Mouse (Mus musculus) heart, postnatal 0 days (tissue): ENCODE measurements around the gene Rnf5. TPM values are rescaled to one million over a fixed set of nuclear protein-coding genes. Genes with fewer than 3 reads are reported as not detected.
A peak's percentile ranks its signal among the peaks of the same experiment; 100 is the strongest.

Source experiments
- ATAC-seq: fragments of 200-750 bp; cut with Nextera tagmentation; 2 replicates; pipeline ENCODE4 v1.8.0; 2017; ENCODE audit warnings: low read depth, moderate number of reproducible peaks, moderate library complexity; ENCODE audit not compliant: insufficient read depth
- DNase-seq: peaks from one replicate; pipeline ENCODE4 v3.0.0-alpha.2; 2016; ENCODE audit warnings: low spot score
- H3K27ac ChIP-seq: fragments of 300-500 bp; sonication (generic); 2 replicates; pipeline ENCODE4 v1.5.1; 2014; ENCODE audit warnings: low read depth, mild to moderate bottlenecking
- H3K27me3 ChIP-seq: fragments of 300-500 bp; sonication (generic); 2 replicates; pipeline ENCODE4 v1.6.1; 2014; ENCODE audit warnings: low read length, mixed read lengths; ENCODE audit not compliant: control insufficient read depth, insufficient read depth
- H3K36me3 ChIP-seq: fragments of 300-500 bp; sonication (generic); replicated peaks from 2 replicates; pipeline ENCODE4 v1.6.1; 2014; ENCODE audit warnings: low read length, mixed read lengths; ENCODE audit not compliant: control insufficient read depth, insufficient read depth
- H3K4me1 ChIP-seq: fragments of 300-500 bp; sonication (generic); 2 replicates; pipeline ENCODE4 v1.6.1; 2014; ENCODE audit warnings: antibody characterized with exemption; ENCODE audit not compliant: control insufficient read depth, insufficient read depth
- H3K4me2 ChIP-seq: fragments of 300-500 bp; sonication (generic); 2 replicates; pipeline ENCODE4 v1.6.1; 2014; ENCODE audit warnings: low read depth, mild to moderate bottlenecking, low read length, moderate library complexity
- H3K4me3 ChIP-seq: fragments of 300-500 bp; sonication (generic); 2 replicates; pipeline ENCODE4 v1.5.1; 2014; ENCODE audit warnings: low read depth, low read length
- H3K9ac ChIP-seq: fragments of 300-500 bp; sonication (generic); replicated peaks from 2 replicates; pipeline ENCODE4 v1.6.1; 2014; ENCODE audit warnings: low read depth, low read length, mixed read lengths
- H3K9me3 ChIP-seq: fragments of 300-500 bp; sonication (generic); replicated peaks from 2 replicates; pipeline ENCODE4 v1.6.1; 2016; ENCODE audit warnings: low read length; ENCODE audit not compliant: control insufficient read depth
- CTCF ChIP-seq: IDR thresholded peaks from 2 replicates; pipeline ENCODE4 v1.5.1; 2016; ENCODE audit warnings: antibody characterized with exemption, control low read depth, low read depth
- EP300 ChIP-seq: IDR thresholded peaks from 2 replicates; pipeline ENCODE4 v1.6.1; 2016; ENCODE audit warnings: antibody characterized with exemption, low read depth
- WGBS: fragments of 180-500 bp; shearing (Covaris S2); extraction: QIAGEN DNeasy Blood & Tissue Kit; methylation state at CpG from one replicate; pipeline ENCODE4 v1.1.7; 2014; 5-methylcytosine and 5-hydroxymethylcytosine counted together
- polyA plus RNA-seq: library from polyadenylated mRNA; unstranded; fragments of >200 nt; fragmentation: Nextera tagmentation; extraction: Ambion mirVana; gene quantifications from 2 replicates; pipeline ENCODE4 v1.2.1, GENCODE M21; 2015
- total RNA-seq: library from RNA; depleted of rRNA; stranded (reverse); fragments of >200 nt; gene quantifications from 2 replicates; pipeline ENCODE4 v1.2.3, GENCODE M21; 2014; ENCODE audit warnings: low replicate concordance

Gene Rnf5
- total and polyA plus RNA-seq, 2 experiments from 2014 or later = 42.5 to 79.9 TPM

DNA sequence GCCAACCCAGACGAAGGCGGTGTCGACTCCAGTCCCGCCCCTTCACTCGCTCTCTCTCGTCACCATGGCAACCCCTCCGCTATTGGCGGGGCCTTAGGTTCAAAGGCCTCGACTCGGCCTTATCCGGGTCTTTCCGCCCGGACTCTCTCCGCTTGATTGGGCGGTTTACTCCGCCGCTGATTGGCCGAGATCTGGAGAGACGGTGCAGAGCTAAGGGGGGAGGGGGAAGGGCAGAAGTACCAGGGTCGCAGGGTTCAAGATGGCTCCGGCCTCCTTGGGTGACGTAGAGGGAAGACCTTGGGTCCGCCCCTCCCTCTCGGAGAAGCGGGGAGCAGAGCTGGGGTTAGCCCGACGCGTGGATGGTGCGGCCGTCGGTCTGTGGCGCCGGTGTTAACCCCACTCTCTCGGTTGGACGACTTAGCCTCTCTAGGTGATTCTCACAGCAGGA lies 595 bp upstream of the Rnf5 start, which contains the start of gene Agpat1:
Gene Agpat1, plus strand, starts transcription at position 202 of the 448 bp plus-strand sequence.
- Histone ChIP-seq H3K27ac (peak within 1 kb of the TSS; percentile 95), H3K27me3 (no peaks in the 10 kb centered on the region), H3K9ac (peak within 1 kb of the TSS; percentile 84), H3K9me3 (no peaks in the 10 kb centered on the region), H3K4me2 (peak within 1 kb of the TSS; percentile 98), H3K4me1 (peaks cover 22% of the 10 kb centered on the region), H3K4me3 (peak within 1 kb of the TSS; percentile 70), H3K36me3 (peaks cover 20% of the 10 kb centered on the region)
- TF ChIP-seq EP300 = peak; percentile 2; the same call in 1 of the 2 replicates
- no peak for TF ChIP-seq CTCF
- peak; percentile 89 for ATAC-seq
- DNase-seq = peak; percentile 100
- WGBS = under 1% methylated on average over 35 of the region's 35 CpGs

DNA sequence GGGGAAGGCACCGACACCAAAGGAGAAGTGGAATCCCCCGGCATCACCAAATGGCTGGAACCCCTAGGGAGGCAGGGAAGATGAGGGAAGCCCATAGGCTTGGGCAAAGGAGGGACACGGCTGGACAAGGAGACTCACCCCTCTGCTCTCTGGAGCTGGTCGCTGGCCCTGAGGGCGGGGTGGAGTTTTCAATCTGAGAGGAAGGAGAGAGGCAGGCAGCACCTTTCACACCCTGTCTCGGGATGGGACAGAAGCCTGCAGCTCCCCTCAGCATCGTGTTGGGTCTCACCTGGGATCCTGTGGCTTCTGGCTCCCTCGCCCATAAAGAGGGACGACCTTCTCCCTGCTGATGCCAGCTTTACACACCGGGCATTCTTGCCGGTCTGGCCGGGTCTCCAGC lies 1.7 kb downstream of the Rnf5 start:
- Histone ChIP-seq H3K4me1 (peaks cover 21% of the 10 kb centered on the region), H3K9ac (no peak overlapping the region), H3K4me2 (no peak overlapping the region), H3K27me3 (no peaks in the 10 kb centered on the region), H3K36me3 (peaks cover 20% of the 10 kb centered on the region), H3K27ac (no peak overlapping the region), H3K9me3 (no peaks in the 10 kb centered on the region), H3K4me3 (no peak overlapping the region)
- 84% methylated on average over 12 of the region's 12 CpGs for WGBS
- DNase-seq = no peak
- TF ChIP-seq EP300 (no peak), CTCF (no peak)
- ATAC-seq = no peak

DNA sequence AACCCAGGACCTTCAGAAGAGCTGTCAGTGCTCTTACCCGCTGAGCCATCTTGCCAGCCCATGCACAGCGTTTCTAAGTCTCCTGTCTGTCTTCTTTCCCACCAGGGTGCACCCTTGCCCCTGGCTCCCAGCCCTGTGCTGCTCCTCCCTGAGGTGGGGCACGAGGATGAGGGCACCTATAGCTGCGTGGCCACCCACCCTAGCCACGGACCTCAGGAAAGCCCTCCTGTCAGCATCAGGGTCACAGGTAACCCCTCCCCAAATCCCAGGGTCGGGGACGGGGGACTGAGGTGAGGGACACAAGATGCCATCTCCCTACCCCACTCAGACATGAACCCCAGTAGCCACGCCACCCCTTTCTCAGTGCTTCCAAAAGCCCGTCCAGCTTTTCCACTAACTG lies 3.6 kb downstream of the Rnf5 start:
- Histone ChIP-seq H3K9me3 (no peaks in the 10 kb centered on the region), H3K27me3 (no peaks in the 10 kb centered on the region), H3K9ac (no peak overlapping the region), H3K36me3 (peaks cover 37% of the 10 kb centered on the region), H3K4me1 (peaks cover 13% of the 10 kb centered on the region), H3K4me2 (no peak overlapping the region), H3K4me3 (no peak overlapping the region), H3K27ac (no peak overlapping the region)
- WGBS = 72% methylated on average over 9 of the region's 9 CpGs
- TF ChIP-seq EP300 (no peak), CTCF (no peak)
- ATAC-seq = no peak
- DNase-seq = no peak

- 11% methylated on average over 6 of the region's 6 CpGs for WGBS
- Histone ChIP-seq H3K27me3 (no peaks in the 10 kb centered on the region), H3K27ac (no peak within 1 kb of the TSS), H3K36me3 (peaks cover 43% of the 10 kb centered on the region), H3K4me3 (no peak within 1 kb of the TSS), H3K4me1 (peaks cover 19% of the 10 kb centered on the region), H3K9me3 (no peaks in the 10 kb centered on the region), H3K9ac (0 out of 2 replicates have a peak within 1 kb of the TSS, but pooled peaks have one; percentile 30), H3K4me2 (no peak within 1 kb of the TSS)
- TF ChIP-seq EP300 = no peak
- no peak for TF ChIP-seq CTCF
- ATAC-seq = no peak
- no peak for DNase-seq
Measured at GRCm38 (mm10) chr17:34597566-34598095, 5.9 kb downstream of the Rnf5 start, which contains the start of gene Ager. Gene Ager (plus strand): TSS chr17:34597862.

DNA sequence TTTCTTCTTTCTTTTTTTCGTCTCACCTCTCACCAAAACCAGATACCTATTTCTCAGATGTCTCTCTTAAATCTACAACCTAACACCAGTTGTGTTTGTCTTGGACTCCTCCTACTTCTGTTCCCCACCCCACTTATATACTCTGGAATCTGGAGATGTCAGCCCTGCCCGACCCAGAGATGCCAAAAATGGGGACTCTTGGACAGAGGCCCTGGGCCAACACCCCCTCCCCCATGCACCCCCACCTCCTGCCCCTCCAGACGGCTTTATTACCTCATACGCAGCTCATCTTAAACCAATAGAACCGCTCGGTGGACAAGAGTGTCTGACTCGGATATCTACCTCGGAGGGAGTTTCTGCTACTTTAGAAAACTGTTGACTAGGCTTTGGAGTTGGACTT lies 7.4 kb downstream of the Rnf5 start:
- ATAC-seq (no peak), DNase-seq (no peak)
- Histone ChIP-seq H3K4me2 (no peak overlapping the region), H3K27me3 (no peaks in the 10 kb centered on the region), H3K4me3 (no peak overlapping the region), H3K36me3 (peaks cover 36% of the 10 kb centered on the region), H3K27ac (no peak overlapping the region), H3K9me3 (no peaks in the 10 kb centered on the region), H3K9ac (no peak overlapping the region), H3K4me1 (peaks cover 20% of the 10 kb centered on the region)
- TF ChIP-seq EP300 (no peak), CTCF (no peak)
- whole genome bisulfite sequencing = 66% methylated on average over 8 of the region's 8 CpGs
